Mouse (Mus musculus) liver, embryonic 15.5 days (tissue): ENCODE data around the gene Fam213a. TPM values are rescaled to one million over a fixed set of nuclear protein-coding genes. Genes with fewer than 3 reads are reported as not detected.

Source experiments
- ATAC-seq: fragments of 200-750 bp; cut with Nextera tagmentation; 2 replicates; pipeline ENCODE4 v1.8.0; 2017; ENCODE audit warnings: moderate number of reproducible peaks, mild to moderate bottlenecking, moderate library complexity; ENCODE audit not compliant: insufficient read depth
- H3K27ac ChIP-seq: fragments of 300-500 bp; sonication (generic); replicated peaks from 2 replicates; pipeline ENCODE4 v1.5.1; 2015; ENCODE audit warnings: mild to moderate bottlenecking, inconsistent platforms
- H3K27me3 ChIP-seq: fragments of 300-500 bp; sonication (generic); 2 replicates; pipeline ENCODE4 v1.6.1; 2015; ENCODE audit warnings: mild to moderate bottlenecking, inconsistent platforms
- H3K36me3 ChIP-seq: fragments of 300-500 bp; sonication (generic); replicated peaks from 2 replicates; pipeline ENCODE4 v1.6.1; 2015; ENCODE audit warnings: moderate library complexity, mild to moderate bottlenecking, inconsistent platforms
- H3K4me1 ChIP-seq: fragments of 300-500 bp; sonication (generic); replicated peaks from 2 replicates; pipeline ENCODE4 v1.6.1; 2015; ENCODE audit warnings: inconsistent platforms
- H3K4me2 ChIP-seq: fragments of 300-500 bp; sonication (generic); 2 replicates; pipeline ENCODE4 v1.6.1; 2015; ENCODE audit warnings: moderate library complexity, mild to moderate bottlenecking, inconsistent platforms
- H3K4me3 ChIP-seq: fragments of 300-500 bp; sonication (generic); replicated peaks from 2 replicates; pipeline ENCODE4 v1.5.1; 2015; ENCODE audit warnings: mild to moderate bottlenecking, inconsistent platforms
- H3K9ac ChIP-seq: fragments of 300-500 bp; sonication (generic); 2 replicates; pipeline ENCODE4 v1.6.1; 2015; ENCODE audit warnings: moderate library complexity, mild to moderate bottlenecking, inconsistent platforms
- H3K9me3 ChIP-seq: fragments of 300-500 bp; sonication (generic); replicated peaks from 2 replicates; pipeline ENCODE4 v1.6.1; 2016; ENCODE audit warnings: inconsistent platforms
- WGBS: fragments of 180-500 bp; shearing (Covaris S2); methylation state at CpG from one replicate; pipeline ENCODE4 v1.1.7; 2015; ENCODE audit warnings: mixed read lengths; ENCODE audit not compliant: insufficient replicate concordance; 5-methylcytosine and 5-hydroxymethylcytosine counted together
- polyA plus RNA-seq: library from polyadenylated mRNA; unstranded; fragments of >200 nt; fragmentation: Nextera tagmentation; extraction: Ambion mirVana; gene quantifications from 2 replicates; pipeline ENCODE4 v1.2.1, GENCODE M21; 2015

Gene Fam213a
- polyA plus RNA-seq, 1 experiment from 2014 or later, result 69.5 TPM

DNA sequence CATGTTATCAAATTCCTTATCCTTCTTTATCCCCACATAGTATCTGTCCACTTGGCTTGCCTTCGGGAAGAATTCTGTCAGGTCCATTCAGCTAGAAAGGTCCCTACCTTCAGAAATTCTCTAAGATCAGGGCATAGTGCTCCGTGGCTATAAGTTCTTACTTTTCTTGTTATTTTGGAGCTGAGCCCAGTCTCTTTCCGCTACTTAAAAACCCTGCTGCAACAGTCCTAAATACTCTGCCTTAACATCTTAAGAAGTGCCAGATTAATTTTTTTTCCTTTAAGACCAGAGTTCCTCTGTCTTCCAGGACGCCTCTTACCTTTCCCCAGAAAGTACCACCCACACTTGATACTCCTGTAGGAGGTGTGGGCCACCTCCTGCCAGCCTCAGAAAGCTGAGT lies 53.4 kb downstream of the Fam213a start:
- no peak overlapping the region for H3K4me3 ChIP-seq
- H3K9ac ChIP-seq, result no peak overlapping the region
- ATAC-seq, result no peak
- H3K4me2 ChIP-seq, result peak overlapping the region; percentile 38
- H3K4me1 ChIP-seq, result peaks cover 90% of the 10 kb centered on the region
- H3K9me3 ChIP-seq, result no peaks in the 10 kb centered on the region
- H3K36me3 ChIP-seq, result no peaks in the 10 kb centered on the region
- 0 out of 2 replicates have a peak overlapping the region, but pooled peaks have one; percentile 67 for H3K27ac ChIP-seq
- no peaks in the 10 kb centered on the region for H3K27me3 ChIP-seq
- WGBS, result 59% methylated on average over 4 of the region's 4 CpGs

DNA sequence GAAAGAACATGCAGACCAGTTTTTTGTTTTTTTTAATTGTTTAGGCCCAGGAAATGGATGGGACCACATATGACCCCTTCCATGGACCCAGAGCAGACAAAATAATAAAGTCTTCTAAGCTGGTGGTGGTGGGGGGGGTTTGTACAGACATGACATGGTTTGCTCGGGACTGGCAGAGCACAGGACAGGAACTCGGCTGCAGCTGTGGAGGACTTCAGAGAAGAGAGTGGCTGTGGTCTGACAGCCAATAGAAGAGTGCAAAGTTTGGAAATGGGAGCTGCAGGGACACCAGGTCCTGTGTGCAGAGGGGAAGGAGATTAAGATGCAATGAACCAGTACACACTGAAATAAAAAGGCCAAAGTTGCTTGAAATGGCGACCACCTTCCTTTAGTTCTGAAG lies 54.0 kb downstream of the Fam213a start:
- Histone ChIP-seq H3K4me3 (no peak overlapping the region), H3K4me1 (peaks cover 90% of the 10 kb centered on the region), H3K9ac (no peak overlapping the region), H3K9me3 (no peaks in the 10 kb centered on the region), H3K36me3 (no peaks in the 10 kb centered on the region), H3K27me3 (no peaks in the 10 kb centered on the region), H3K27ac (peak overlapping the region; percentile 67), H3K4me2 (peak overlapping the region; percentile 38; the same call in 1 of the 2 replicates)
- WGBS, result 16% methylated on average over 3 of the region's 3 CpGs
- no peak for ATAC-seq

DNA sequence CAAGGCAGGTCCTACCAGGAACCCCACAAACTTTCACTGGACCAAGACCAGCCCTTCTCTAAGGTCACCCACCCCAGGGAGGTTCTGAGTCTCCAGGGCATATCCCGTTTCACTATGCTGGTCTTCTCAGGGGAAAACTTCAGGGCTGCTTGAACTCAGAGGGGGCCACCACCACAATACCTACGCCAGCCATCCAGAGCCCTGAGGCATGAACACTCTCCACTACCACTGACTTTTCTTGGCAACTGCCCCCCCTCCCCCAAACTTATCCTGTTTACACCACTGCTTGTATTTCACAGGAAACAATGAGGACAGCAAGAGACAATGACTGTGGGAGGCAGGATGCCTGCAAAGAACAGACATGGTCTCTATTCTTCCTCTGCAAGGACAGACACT lies 54.6 kb downstream of the Fam213a start:
- Histone ChIP-seq H3K4me3 (no peak overlapping the region), H3K9me3 (no peaks in the 10 kb centered on the region), H3K27ac (peak overlapping the region; percentile 67), H3K36me3 (no peaks in the 10 kb centered on the region), H3K27me3 (no peaks in the 10 kb centered on the region), H3K4me1 (peaks cover 90% of the 10 kb centered on the region), H3K4me2 (peak overlapping the region; percentile 38), H3K9ac (no peak overlapping the region)
- WGBS, result 49% methylated on average over 2 of the region's 2 CpGs
- ATAC-seq, result no peak

DNA sequence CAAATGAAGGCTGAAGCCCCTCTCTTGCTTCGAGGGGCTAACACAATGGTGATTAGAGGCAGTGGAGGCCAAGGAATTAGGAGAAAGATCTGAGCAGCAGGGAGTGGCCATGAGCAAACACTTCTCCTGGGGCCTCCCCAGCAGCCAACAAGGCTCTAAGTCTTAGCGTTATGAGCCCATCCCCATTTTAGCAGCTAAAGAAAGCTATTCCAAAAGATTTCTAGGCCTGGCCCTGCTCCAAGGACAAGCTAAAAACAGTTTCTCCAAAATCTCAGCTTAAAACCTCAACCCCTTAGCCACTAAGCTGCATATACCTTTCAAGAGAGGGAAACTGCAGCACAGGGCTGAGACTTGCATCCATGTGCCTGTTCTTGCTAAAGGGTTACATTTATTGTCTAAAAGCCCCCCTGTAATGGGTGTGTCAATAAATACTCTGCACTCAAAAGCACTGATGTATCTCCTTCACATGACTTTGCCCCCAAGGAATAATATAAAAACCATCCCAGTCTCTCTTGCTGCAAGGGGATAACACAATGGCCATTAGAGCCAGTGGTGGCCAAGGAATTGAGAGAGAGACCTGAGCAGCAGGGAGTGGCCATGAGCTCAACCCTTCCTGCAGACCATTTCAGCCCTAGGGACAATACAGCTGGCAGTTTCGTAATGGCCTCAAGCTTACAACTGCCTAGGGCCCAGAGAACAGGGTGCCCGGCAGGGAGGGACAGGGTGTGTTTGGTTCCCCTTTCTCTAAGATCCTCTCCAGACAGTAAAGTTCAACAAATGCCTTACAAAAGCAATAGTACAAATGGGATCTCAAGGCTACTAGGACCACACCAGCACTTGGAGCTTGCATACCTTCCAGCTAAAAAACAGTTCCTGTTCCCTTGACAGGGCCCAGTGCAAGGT lies 55.3 kb downstream of the Fam213a start:
- peak overlapping the region; percentile 38 for H3K4me2 ChIP-seq
- H3K9ac ChIP-seq, result no peak overlapping the region
- H3K4me3 ChIP-seq, result no peak overlapping the region

DNA sequence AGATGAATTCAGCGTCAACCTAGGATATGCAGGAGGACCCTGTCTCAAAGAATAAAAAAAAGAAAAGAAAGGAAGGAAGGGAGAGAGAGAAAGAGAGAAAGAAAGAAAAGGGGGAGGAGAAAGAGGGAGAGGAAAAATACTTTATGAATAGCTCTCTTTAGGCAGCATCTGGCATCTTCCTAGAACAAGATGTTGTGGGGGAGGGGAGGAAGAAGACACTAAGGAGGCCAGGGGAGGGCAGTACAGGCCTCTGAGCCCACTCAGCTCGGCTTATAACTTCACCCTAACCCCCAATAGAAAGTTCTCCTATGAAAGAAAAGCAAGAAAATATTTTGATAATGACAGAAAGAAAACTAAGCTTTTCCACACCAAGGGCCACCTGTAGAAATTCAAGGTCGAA lies 56.0 kb downstream of the Fam213a start:
- no peak overlapping the region for H3K4me3 ChIP-seq
- peak overlapping the region; percentile 67; the same call in 1 of the 2 replicates for H3K27ac ChIP-seq
- no peak for ATAC-seq
- H3K4me2 ChIP-seq, result peak overlapping the region; percentile 38; the same call in 1 of the 2 replicates
- H3K9ac ChIP-seq, result no peak overlapping the region
- no peaks in the 10 kb centered on the region for H3K9me3 ChIP-seq
- WGBS, result 45% methylated on average over 3 of the region's 3 CpGs
- H3K4me1 ChIP-seq, result peaks cover 90% of the 10 kb centered on the region
- no peaks in the 10 kb centered on the region for H3K36me3 ChIP-seq
- H3K27me3 ChIP-seq, result no peaks in the 10 kb centered on the region

More for the DNA sequence above, 55.3 kb downstream of the Fam213a start:
- no peaks in the 10 kb centered on the region for H3K9me3 ChIP-seq
- peaks cover 90% of the 10 kb centered on the region for H3K4me1 ChIP-seq
- no peaks in the 10 kb centered on the region for H3K36me3 ChIP-seq
- H3K27me3 ChIP-seq, result no peaks in the 10 kb centered on the region
- 19% methylated on average over 4 of the region's 4 CpGs for WGBS
- peak overlapping the region; percentile 67 for H3K27ac ChIP-seq
- ATAC-seq, result no peak

DNA sequence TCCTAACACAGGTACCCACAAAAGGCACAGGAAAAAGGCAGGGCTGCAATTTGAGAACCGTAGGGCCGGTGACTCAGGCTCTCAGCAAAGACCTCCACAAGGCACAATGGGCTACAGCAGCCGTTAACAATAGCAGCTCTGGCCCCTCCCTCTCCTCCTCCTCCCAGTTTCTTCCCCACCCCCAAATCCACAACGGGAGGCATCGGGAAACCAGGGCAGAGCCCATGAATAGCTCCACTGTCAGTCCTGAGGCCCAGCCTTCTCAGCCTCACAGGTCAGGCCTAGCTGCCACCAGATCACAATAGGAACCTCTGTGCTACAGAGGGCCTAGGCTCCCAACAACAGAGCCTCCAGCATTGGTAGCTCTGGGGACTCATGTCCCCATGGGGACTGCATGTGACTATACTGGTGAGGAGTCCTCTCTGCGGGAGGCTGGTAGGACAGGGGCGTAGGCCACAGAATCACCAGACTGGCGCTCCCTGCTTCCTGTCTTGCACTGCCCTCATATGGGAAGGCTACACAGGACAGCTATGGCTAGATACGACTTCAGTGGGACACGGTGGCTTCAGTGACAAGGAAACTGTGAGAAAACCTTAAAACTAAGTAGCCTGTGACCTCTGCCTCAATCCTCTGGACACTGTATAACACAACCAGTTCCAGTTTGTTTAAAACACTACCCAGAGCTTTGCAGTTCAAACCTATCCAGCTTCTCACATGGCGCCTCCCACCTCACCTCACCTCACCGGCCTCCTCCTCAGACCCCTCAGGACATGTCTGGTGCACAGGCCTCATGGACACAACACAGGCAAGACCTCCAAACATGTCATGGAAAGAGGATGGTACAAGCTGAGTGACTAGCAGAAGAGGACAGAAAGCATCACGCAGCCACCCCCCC lies 57.1 kb downstream of the Fam213a start:
- H3K9ac ChIP-seq, result peak overlapping the region; percentile 43; the same call in 1 of the 2 replicates
- H3K27me3 ChIP-seq, result no peaks in the 10 kb centered on the region
- H3K27ac ChIP-seq, result peak overlapping the region; percentile 70
- peak overlapping the region; percentile 33 for H3K4me2 ChIP-seq
- H3K9me3 ChIP-seq, result no peaks in the 10 kb centered on the region
- peaks cover 87% of the 10 kb centered on the region for H3K4me1 ChIP-seq
- peak; percentile 67 for ATAC-seq
- WGBS, result 26% methylated on average over 13 of the region's 13 CpGs
- H3K4me3 ChIP-seq, result no peak overlapping the region
- no peaks in the 10 kb centered on the region for H3K36me3 ChIP-seq

DNA sequence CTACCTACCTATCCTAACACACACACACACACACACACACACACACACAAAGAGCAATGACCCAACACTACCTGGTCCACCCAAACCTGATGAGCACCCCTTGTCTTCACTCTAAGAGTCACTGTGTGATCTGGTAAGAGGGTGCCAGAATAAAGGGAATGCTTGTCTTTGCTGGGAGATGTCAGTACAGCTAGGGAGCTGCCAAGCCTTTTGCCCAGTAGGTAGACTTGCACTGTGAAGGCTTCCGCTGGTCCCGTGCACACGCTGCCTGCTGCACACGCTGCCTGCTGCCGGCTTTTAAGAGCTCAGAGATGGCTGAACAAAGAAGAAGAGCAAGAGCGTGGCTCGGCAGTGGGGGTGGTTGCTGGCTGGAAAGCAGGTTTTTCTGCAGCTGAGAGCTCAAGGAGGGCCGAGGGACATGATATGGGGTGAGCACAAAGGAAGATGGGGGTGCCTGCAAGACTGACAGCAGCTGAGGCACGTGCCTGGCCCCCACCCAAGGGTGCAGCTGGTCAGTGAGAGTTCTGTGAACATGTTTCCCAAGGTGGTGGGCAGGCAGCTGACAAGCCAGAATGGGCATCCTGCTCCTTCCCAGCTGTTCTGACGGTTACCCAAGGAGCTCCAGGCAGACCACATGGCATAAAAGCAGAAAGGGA lies 57.9 kb downstream of the Fam213a start:
- no peaks in the 10 kb centered on the region for H3K27me3 ChIP-seq
- H3K27ac ChIP-seq, result peak overlapping the region; percentile 70
- no peaks in the 10 kb centered on the region for H3K9me3 ChIP-seq
- peak overlapping the region; percentile 33 for H3K4me2 ChIP-seq
- 0 out of 2 replicates have a peak overlapping the region, but pooled peaks have one; percentile 43 for H3K9ac ChIP-seq
- no peaks in the 10 kb centered on the region for H3K36me3 ChIP-seq
- peaks cover 92% of the 10 kb centered on the region for H3K4me1 ChIP-seq
- WGBS, result 24% methylated on average over 10 of the region's 10 CpGs
- ATAC-seq, result no peak
- H3K4me3 ChIP-seq, result no peak overlapping the region

DNA sequence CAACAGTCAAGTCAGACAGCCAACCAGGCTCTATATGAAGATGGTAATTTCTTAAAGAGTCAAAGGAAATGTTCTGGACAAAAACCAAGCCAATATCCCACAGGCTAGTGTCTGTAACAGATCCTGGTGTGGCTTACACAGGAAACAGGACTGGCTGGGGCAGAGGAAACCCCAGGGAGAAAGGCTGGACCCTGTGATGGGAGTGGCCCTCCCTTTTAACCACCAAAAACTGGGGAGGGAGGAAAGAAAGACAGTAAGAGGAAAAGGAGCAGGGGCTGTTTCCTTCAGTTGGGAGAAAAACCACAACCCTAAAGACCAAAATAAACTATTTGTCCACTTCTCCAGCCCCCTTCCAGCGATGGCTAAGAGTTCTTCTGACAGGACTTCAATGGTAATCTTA lies 58.4 kb downstream of the Fam213a start:
- ATAC-seq, result no peak
- H3K9me3 ChIP-seq, result no peaks in the 10 kb centered on the region
- WGBS, result 21% methylated on average over 1 of the region's 1 CpGs
- H3K4me3 ChIP-seq, result no peak overlapping the region
- no peaks in the 10 kb centered on the region for H3K27me3 ChIP-seq
- H3K36me3 ChIP-seq, result no peaks in the 10 kb centered on the region
- H3K4me1 ChIP-seq, result peaks cover 94% of the 10 kb centered on the region
- peak overlapping the region; percentile 70 for H3K27ac ChIP-seq
- H3K4me2 ChIP-seq, result peak overlapping the region; percentile 33; the same call in 1 of the 2 replicates
- H3K9ac ChIP-seq, result no peak overlapping the region

DNA sequence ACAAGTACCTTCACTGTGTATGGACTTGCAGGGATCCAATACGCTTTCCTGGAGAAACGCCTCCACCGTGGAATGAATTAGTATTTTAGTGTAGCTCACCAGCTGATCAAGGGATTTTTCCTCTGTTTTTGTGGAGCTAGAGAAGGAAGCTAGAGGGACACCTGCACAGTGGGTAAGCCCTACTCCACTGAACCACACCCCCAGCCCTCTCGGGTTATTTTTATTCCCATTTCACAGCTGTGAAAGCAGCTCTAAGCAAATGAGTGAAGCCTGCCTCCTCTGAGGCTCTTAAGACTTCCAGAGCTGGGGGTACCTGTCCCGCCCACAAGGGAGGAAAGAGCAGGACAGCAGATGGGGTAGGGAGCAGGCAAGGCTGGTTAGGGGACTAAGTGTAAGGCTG lies 60.2 kb downstream of the Fam213a start:
- WGBS, result 79% methylated on average over 5 of the region's 5 CpGs
- no peaks in the 10 kb centered on the region for H3K36me3 ChIP-seq
- no peak overlapping the region for H3K4me2 ChIP-seq
- no peaks in the 10 kb centered on the region for H3K27me3 ChIP-seq
- no peak overlapping the region for H3K27ac ChIP-seq
- peaks cover 94% of the 10 kb centered on the region for H3K4me1 ChIP-seq
- H3K9me3 ChIP-seq, result no peaks in the 10 kb centered on the region
- ATAC-seq, result no peak
- 0 out of 2 replicates have a peak overlapping the region, but pooled peaks have one; percentile 10 for H3K9ac ChIP-seq
- H3K4me3 ChIP-seq, result no peak overlapping the region

DNA sequence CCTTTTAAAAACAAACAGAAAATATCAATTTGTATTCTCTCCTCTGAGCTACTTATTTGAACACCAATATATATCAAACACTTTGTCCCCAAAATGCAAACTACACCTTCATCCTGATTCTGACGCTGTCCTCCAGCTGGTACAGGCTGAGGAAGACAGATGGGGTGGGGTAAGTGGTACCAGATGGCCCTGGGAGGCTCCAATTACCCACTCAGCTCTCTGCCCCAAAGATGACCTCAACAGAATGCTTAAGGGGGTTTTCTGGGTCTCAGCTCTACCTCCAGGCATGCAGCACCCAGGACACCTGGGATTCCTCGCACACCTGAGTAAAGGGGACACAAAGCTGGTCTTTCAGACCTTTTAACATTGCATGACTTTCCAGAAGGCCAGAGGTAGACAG lies 60.9 kb downstream of the Fam213a start:
- Histone ChIP-seq H3K4me1 (peaks cover 94% of the 10 kb centered on the region), H3K27me3 (no peaks in the 10 kb centered on the region), H3K9ac (no peak overlapping the region), H3K4me3 (no peak overlapping the region), H3K4me2 (no peak overlapping the region), H3K27ac (no peak overlapping the region), H3K9me3 (no peaks in the 10 kb centered on the region), H3K36me3 (no peaks in the 10 kb centered on the region)
- 71% methylated on average over 2 of the region's 2 CpGs for WGBS
- no peak for ATAC-seq
